Mouse (Mus musculus): ENCODE data around the gene Gstp3. TPM values are rescaled to one million over a fixed set of nuclear protein-coding genes. Genes with fewer than 3 reads are reported as not detected.
"Not testable (repeated sequence)": the region's sequence is repeated elsewhere in the genome, so short reads cannot be mapped to it uniquely, and the experiment has no call there.

Gstp3 gene
- total RNA-seq, 2 experiments from 2014 or later, result 42.6 to 90.1 TPM

- DNase-seq, result not testable (repeated sequence)
Observed at GRCm38 (mm10) chr19:4037154-4037787, 22.1 kb downstream of the Gstp3 start.

- DNase-seq, result no peak
Observed at GRCm38 (mm10) chr19:4036327-4037045, 22.9 kb downstream of the Gstp3 start.

- no peak for DNase-seq
Observed at GRCm38 (mm10) chr19:4033742-4034141, 25.6 kb downstream of the Gstp3 start.

- no peak for DNase-seq
Observed at GRCm38 (mm10) chr19:4033298-4033697, 26.1 kb downstream of the Gstp3 start.

GRCm38 (mm10) chr19:4032668-4033067 lies 26.7 kb downstream of the Gstp3 start:
- DNase-seq, result no peak

GRCm38 (mm10) chr19:4027576-4027975 lies 31.8 kb downstream of the Gstp3 start:
- DNase-seq, result no peak

GRCm38 (mm10) chr19:4023185-4023584 lies 36.2 kb downstream of the Gstp3 start:
- no peak for DNase-seq

- DNase-seq, result peak; percentile 86
Observed at GRCm38 (mm10) chr19:4018743-4019583, 40.4 kb downstream of the Gstp3 start.

GRCm38 (mm10) chr19:4017921-4018587 lies 41.3 kb downstream of the Gstp3 start:
- no peak for DNase-seq

GRCm38 (mm10) chr19:4015635-4016034 lies 43.7 kb downstream of the Gstp3 start:
- no peak for DNase-seq

- DNase-seq, result no peak
Observed at GRCm38 (mm10) chr19:4014802-4015201, 44.6 kb downstream of the Gstp3 start.

GRCm38 (mm10) chr19:4013066-4013465 lies 46.3 kb downstream of the Gstp3 start:
- DNase-seq, result no peak

GRCm38 (mm10) chr19:4012432-4013022 lies 46.8 kb downstream of the Gstp3 start, which contains the start of gene Ndufv1:
TSS of gene Ndufv1 (minus strand) at chr19:4012806.
- DNase-seq, result peak; percentile 97

- DNase-seq, result no peak
Observed at GRCm38 (mm10) chr19:4011086-4011485, 48.3 kb downstream of the Gstp3 start.

Other genes starting within 250 kb of the Gstp3 start
- gene Chka, start 207.8 kb downstream of the Gstp3 start, total RNA-seq (2021), result 10 to 100 TPM; 46.6 to 53.1 TPM
- gene Tcirg1, start 152.4 kb downstream of the Gstp3 start, total RNA-seq (2021), result 10 to 100 TPM; 40.7 to 52.9 TPM
- 100 to 1,000 TPM; 409 to 436 TPM for gene Ndufs8, start 146.8 kb downstream of the Gstp3 start, total RNA-seq (2021)
- 10 to 100 TPM; 50.9 to 71.0 TPM for gene Aldh3b1, start 129.8 kb downstream of the Gstp3 start, total RNA-seq (2021)
- 10 to 100 TPM; 42.5 to 47.5 TPM for gene Unc93b1, start 124.4 kb downstream of the Gstp3 start, total RNA-seq (2021)
- under 1 TPM; 0.63 to 0.76 TPM for gene Aldh3b3, start 100.9 kb downstream of the Gstp3 start, total RNA-seq (2021)
- gene Aldh3b2, start 87.2 kb downstream of the Gstp3 start, total RNA-seq (2021), result 10 to 100 TPM in 1 of 2 experiments, 1 to 10 TPM in 1; 8.9 to 11.2 TPM
- 10 to 100 TPM; 32.0 to 33.3 TPM for gene Acy3, start 73.0 kb downstream of the Gstp3 start, total RNA-seq (2021)
- gene Tbx10, start 66.8 kb downstream of the Gstp3 start, total RNA-seq (2021), result not detected
- gene Nudt8, start 59.0 kb downstream of the Gstp3 start, total RNA-seq (2021), result 10 to 100 TPM; 39.4 to 40.5 TPM
- gene Gm49405, start 58.9 kb downstream of the Gstp3 start, total RNA-seq (2021), result 1 to 10 TPM in 1 of 2 experiments, under 1 TPM in 1; 0.72 to 1.9 TPM
- 1 to 10 TPM; 1.3 to 3.0 TPM for gene Doc2g, start 56.3 kb downstream of the Gstp3 start, total RNA-seq (2021)
- 100 to 1,000 TPM; 683 to 759 TPM for gene Ndufv1, start 46.8 kb downstream of the Gstp3 start, total RNA-seq (2021)
- 100 to 1,000 TPM; 270 to 316 TPM for gene Gstp1, start 21.6 kb downstream of the Gstp3 start, total RNA-seq (2021)
- gene Gstp2, start 13.5 kb downstream of the Gstp3 start, total RNA-seq (2021), result 10 to 100 TPM; 34.9 to 50.2 TPM
- under 1 TPM in 1 of 2 experiments, not detected in 1; 0.63 TPM for gene Cabp2, start 22.0 kb upstream of the Gstp3 start, total RNA-seq (2021)
- 10 to 100 TPM; 56.3 to 64.1 TPM for gene Cdk2ap2, start 37.6 kb upstream of the Gstp3 start, total RNA-seq (2021)
- gene Pitpnm1, start 40.4 kb upstream of the Gstp3 start, total RNA-seq (2021), result 10 to 100 TPM; 59.7 to 75.1 TPM
- 10 to 100 TPM; 71.5 to 73.4 TPM for gene Aip, start 66.3 kb upstream of the Gstp3 start, total RNA-seq (2021)
- gene Gpr152, start 80.2 kb upstream of the Gstp3 start, total RNA-seq (2021), result not detected
- gene Cabp4, start 84.5 kb upstream of the Gstp3 start, total RNA-seq (2021), result 1 to 10 TPM in 1 of 2 experiments, under 1 TPM in 1; 0.69 to 1.9 TPM
- 100 to 1,000 TPM; 185 to 193 TPM for gene Coro1b, start 89.0 kb upstream of the Gstp3 start, total RNA-seq (2021)
- 10 to 100 TPM; 11.5 to 14.0 TPM for gene Ptprcap, start 94.0 kb upstream of the Gstp3 start, total RNA-seq (2021)
- gene Rps6kb2, start 103.8 kb upstream of the Gstp3 start, total RNA-seq (2021), result 10 to 100 TPM; 26.5 to 38.2 TPM
- 1 to 10 TPM; 4.8 to 8.8 TPM for gene Carns1, start 115.9 kb upstream of the Gstp3 start, total RNA-seq (2021)
- 1 to 10 TPM; 4.2 to 6.6 TPM for gene Tbc1d10c, start 131.7 kb upstream of the Gstp3 start, total RNA-seq (2021)
- gene Ppp1ca, start 132.5 kb upstream of the Gstp3 start, total RNA-seq (2021), result 100 to 1,000 TPM; 411 to 414 TPM
- gene Rad9a, start 142.1 kb upstream of the Gstp3 start, total RNA-seq (2021), result 10 to 100 TPM in 1 of 2 experiments, 1 to 10 TPM in 1; 7.4 to 10.8 TPM
- 1 to 10 TPM; 8.3 to 9.8 TPM for gene Clcf1, start 154.7 kb upstream of the Gstp3 start, total RNA-seq (2021)
- gene AC109138.7, start 154.8 kb upstream of the Gstp3 start, total RNA-seq (2021), result not detected
- 10 to 100 TPM; 34.7 to 35.6 TPM for gene Pold4, start 172.3 kb upstream of the Gstp3 start, total RNA-seq (2021)
- gene Ssh3, start 209.6 kb upstream of the Gstp3 start, total RNA-seq (2021), result 10 to 100 TPM; 16.8 to 21.9 TPM
- gene Ankrd13d, start 223.6 kb upstream of the Gstp3 start, total RNA-seq (2021), result 1 to 10 TPM; 3.5 to 8.5 TPM
- gene Grk2, start 246.7 kb upstream of the Gstp3 start, total RNA-seq (2021), result 10 to 100 TPM; 46.3 to 54.8 TPM

All from adrenal gland, postnatal 10 days (tissue).